Mouse (Mus musculus) testis, adult 2 months (tissue): ENCODE measurements around the gene Tyw1.

Experiments used
- CTCF ChIP-seq: fragments of 200-500 bp; IDR thresholded peaks from 2 replicates; pipeline ENCODE4 v1.5.1; 2012; ENCODE audit warnings: low read depth, mild to moderate bottlenecking, inconsistent platforms, low read length, moderate library complexity; ENCODE audit not compliant: control insufficient read depth, insufficient read depth, insufficient replicate concordance
- POLR2A ChIP-seq: fragments of 200-500 bp; IDR thresholded peaks from 2 replicates; pipeline ENCODE4 v1.6.1; 2012; ENCODE audit warnings: low read depth, mild to moderate bottlenecking, inconsistent platforms, low read length, moderate library complexity; ENCODE audit not compliant: control insufficient read depth

GRCm38 (mm10) chr5:130207299-130207698, 48.1 kb upstream of the Tyw1 start:
- TF ChIP-seq CTCF (no peak), POLR2A (no peak)
